Mouse (Mus musculus): ENCODE measurements at regions not wholly inside any gene's neighbourhood (a gene's known extent, or its start where the extent isn't known, plus 50 kb on each side); places are given as distances from the start of the nearest gene placed in this dataset.

DNA sequence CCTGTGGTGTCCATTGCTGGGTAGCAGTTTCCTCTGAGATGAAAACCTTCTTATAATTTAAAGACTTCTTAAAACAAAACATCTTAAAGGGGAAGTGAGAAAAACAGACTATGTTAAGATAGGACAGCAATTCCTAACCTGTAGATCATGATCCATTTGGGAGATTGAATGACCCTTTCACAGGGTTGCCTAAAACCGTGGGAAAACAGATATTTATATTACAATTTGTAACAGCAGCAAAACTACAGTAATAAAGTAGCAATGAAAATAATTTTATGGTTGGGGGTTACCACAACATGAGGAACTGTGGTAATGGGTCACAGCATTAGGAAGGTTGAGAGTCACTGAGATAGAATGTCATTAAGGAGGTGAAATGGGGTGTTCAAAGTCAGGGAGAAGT, 111.9 kb upstream of the Cpsf6 start:
- Histone ChIP-seq H3K27ac (ENCODE audit: low read depth, low read length) (no peak overlapping the region), H3K4me2 (replicated peaks; ENCODE audit: low read depth, low read length) (no peak overlapping the region), H3K27me3 (ENCODE audit: control insufficient read depth, insufficient read depth, low read length) (no peaks in the 10 kb centered on the region), H3K9ac (ENCODE audit: low read depth, low read length) (no peak overlapping the region), H3K36me3 (ENCODE audit: control insufficient read depth, insufficient read depth, low read length) (no peaks in the 10 kb centered on the region), H3K9me3 (ENCODE audit: control insufficient read depth, low read length) (no peaks in the 10 kb centered on the region), H3K4me1 (ENCODE audit: control insufficient read depth, insufficient read depth, low read length) (no peaks in the 10 kb centered on the region), H3K4me3 (ENCODE audit: low read length) (no peak overlapping the region)
- 80% methylated on average over 1 of the region's 1 CpGs for WGBS
- no peak for ATAC-seq (ENCODE audit: low FRiP score, low TSS enrichment)

DNA sequence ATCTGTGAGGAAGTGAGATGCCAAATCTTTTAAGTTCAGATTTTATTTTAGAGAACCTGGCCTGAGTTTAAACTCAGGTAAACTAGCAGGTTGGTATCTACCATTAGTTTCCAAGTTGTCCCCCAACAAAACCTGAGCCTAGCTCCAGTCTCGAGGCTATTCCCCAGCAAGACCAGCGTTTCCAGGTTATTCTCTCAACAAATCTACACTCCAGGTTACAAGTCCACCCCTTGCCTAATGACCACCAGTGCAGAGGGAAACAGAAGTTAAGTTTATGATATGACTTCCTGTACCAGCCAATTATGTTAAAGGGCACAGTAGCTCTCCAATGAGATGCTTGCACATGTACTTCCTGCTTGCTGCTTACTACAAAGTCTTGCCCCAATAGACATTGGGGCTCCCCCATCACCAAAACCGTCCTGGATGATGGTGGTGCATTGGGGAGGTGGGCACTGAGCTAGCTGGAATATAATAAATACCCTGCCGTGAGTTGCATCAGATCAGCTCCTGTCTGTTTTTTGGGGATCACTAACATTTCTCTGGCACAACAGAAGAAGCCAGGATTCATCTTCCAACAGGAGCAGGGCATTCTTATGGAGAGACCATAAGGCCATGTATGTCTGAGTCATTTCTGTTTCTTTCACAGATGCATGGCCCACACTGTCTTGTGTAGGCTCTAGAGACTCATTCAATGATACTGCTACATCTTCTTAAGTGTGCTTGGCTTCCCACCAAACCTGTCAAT, 111.2 kb upstream of the Cpsf6 start:
- WGBS = 93% methylated on average over 4 of the region's 4 CpGs
- no peaks in the 10 kb centered on the region for H3K9me3 ChIP-seq (ENCODE audit: control insufficient read depth, low read length)
- H3K27ac ChIP-seq (ENCODE audit: low read depth, low read length) = no peak overlapping the region
- ATAC-seq (ENCODE audit: low FRiP score, low TSS enrichment) = no peak
- H3K36me3 ChIP-seq (ENCODE audit: control insufficient read depth, insufficient read depth, low read length) = no peaks in the 10 kb centered on the region
- H3K4me1 ChIP-seq (ENCODE audit: control insufficient read depth, insufficient read depth, low read length) = no peaks in the 10 kb centered on the region
- no peak overlapping the region for H3K4me2 ChIP-seq (replicated peaks; ENCODE audit: low read depth, low read length)
- no peaks in the 10 kb centered on the region for H3K27me3 ChIP-seq (ENCODE audit: control insufficient read depth, insufficient read depth, low read length)
- H3K9ac ChIP-seq (ENCODE audit: low read depth, low read length) = no peak overlapping the region
- H3K4me3 ChIP-seq (ENCODE audit: low read length) = no peak overlapping the region

DNA sequence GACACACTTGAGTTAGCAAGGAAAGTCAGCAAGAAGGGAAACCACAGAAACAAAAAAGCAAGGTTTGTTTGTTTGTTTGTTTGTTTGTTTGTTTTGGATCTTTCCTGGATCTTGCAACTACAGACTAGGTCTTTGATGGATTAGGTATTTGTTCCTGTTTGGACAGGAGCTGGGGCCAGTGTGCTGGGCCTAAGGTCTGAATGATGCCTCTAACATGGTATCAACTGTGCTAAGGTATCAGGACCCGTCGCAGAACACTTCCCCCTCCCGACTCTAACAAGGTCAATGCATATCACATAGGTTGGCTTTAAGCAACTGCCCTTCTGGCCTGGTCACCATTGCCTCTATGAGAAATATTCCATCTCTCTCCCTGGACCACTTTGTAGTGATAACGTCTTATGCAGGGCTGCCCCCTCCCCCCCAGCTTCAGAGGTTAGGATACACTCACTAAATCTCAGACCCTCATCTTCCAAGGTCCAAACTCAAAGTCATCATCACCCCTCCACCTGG, 103.3 kb upstream of the Cpsf6 start:
- Histone ChIP-seq H3K27me3 (ENCODE audit: control insufficient read depth, insufficient read depth, low read length) (no peaks in the 10 kb centered on the region), H3K4me3 (ENCODE audit: low read length) (no peak overlapping the region), H3K27ac (ENCODE audit: low read depth, low read length) (no peak overlapping the region), H3K4me2 (replicated peaks; ENCODE audit: low read depth, low read length) (no peak overlapping the region), H3K9ac (ENCODE audit: low read depth, low read length) (no peak overlapping the region), H3K9me3 (ENCODE audit: control insufficient read depth, low read length) (no peaks in the 10 kb centered on the region), H3K36me3 (ENCODE audit: control insufficient read depth, insufficient read depth, low read length) (no peaks in the 10 kb centered on the region), H3K4me1 (ENCODE audit: control insufficient read depth, insufficient read depth, low read length) (no peaks in the 10 kb centered on the region)
- no peak for ATAC-seq (ENCODE audit: low FRiP score, low TSS enrichment)
- WGBS = 94% methylated on average over 4 of the region's 4 CpGs

DNA sequence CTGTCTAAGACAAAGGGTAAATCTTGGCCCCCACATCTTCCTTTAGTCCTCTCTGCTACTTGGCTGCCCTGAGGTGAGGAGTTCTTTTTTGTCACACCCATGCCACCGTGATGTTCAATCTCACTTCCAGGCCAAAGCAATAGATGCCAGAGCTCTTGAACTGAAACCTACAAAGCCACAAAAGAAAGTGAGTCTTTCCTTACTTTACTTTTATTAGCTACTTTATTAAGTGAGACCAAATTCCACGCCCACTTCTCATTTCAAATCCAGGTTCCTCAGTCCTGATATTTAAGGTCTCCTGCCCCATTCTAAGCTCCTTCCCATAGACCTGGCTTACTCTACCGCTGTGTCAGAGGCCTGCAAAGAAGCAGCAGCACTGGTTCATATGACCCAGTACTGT, 102.5 kb upstream of the Cpsf6 start:
- WGBS = 87% methylated on average over 3 of the region's 3 CpGs
- Histone ChIP-seq H3K4me3 (ENCODE audit: low read length) (no peak overlapping the region), H3K27me3 (ENCODE audit: control insufficient read depth, insufficient read depth, low read length) (no peaks in the 10 kb centered on the region), H3K9me3 (ENCODE audit: control insufficient read depth, low read length) (no peaks in the 10 kb centered on the region), H3K27ac (ENCODE audit: low read depth, low read length) (no peak overlapping the region), H3K36me3 (ENCODE audit: control insufficient read depth, insufficient read depth, low read length) (no peaks in the 10 kb centered on the region), H3K4me2 (replicated peaks; ENCODE audit: low read depth, low read length) (no peak overlapping the region), H3K9ac (ENCODE audit: low read depth, low read length) (no peak overlapping the region), H3K4me1 (ENCODE audit: control insufficient read depth, insufficient read depth, low read length) (no peaks in the 10 kb centered on the region)
- ATAC-seq (ENCODE audit: low FRiP score, low TSS enrichment) = no peak

DNA sequence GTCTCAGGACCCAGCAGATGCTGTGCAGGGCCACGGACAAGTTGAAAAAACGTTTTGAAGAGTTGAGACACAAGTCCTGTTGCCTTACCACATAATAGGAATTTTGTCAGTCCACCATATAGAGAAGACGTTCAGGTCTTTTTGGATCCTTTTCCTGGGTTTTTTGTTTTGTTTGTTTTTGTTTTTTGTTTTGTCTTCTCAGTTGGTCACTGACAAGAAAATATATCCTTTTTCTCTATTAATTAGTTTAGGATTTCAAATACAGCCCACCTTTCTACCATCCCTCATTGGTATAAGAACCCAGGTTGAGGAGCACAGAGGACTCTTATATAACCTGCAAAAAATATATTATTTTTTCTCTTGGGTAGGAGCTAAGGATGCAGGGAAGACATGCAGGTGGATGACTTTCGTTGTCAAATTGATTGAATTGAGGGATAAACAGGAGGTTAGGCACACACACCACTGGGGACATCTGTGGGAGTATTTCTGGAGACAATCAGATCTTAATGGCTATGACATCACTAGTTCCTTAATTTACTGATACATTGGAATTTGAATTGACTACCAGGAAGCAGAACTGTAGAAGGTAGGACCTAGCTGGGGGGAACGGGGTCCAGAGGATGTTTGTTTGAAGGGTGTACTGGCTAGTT, 101.7 kb upstream of the Cpsf6 start:
- H3K27ac ChIP-seq (ENCODE audit: low read depth, low read length) = no peak overlapping the region
- H3K9me3 ChIP-seq (ENCODE audit: control insufficient read depth, low read length) = no peaks in the 10 kb centered on the region
- no peak overlapping the region for H3K9ac ChIP-seq (ENCODE audit: low read depth, low read length)
- H3K4me1 ChIP-seq (ENCODE audit: control insufficient read depth, insufficient read depth, low read length) = no peaks in the 10 kb centered on the region
- H3K36me3 ChIP-seq (ENCODE audit: control insufficient read depth, insufficient read depth, low read length) = no peaks in the 10 kb centered on the region
- 83% methylated on average over 5 of the region's 5 CpGs for WGBS
- no peaks in the 10 kb centered on the region for H3K27me3 ChIP-seq (ENCODE audit: control insufficient read depth, insufficient read depth, low read length)
- ATAC-seq (ENCODE audit: low FRiP score, low TSS enrichment) = no peak
- H3K4me2 ChIP-seq (replicated peaks; ENCODE audit: low read depth, low read length) = no peak overlapping the region
- no peak overlapping the region for H3K4me3 ChIP-seq (ENCODE audit: low read length)

DNA sequence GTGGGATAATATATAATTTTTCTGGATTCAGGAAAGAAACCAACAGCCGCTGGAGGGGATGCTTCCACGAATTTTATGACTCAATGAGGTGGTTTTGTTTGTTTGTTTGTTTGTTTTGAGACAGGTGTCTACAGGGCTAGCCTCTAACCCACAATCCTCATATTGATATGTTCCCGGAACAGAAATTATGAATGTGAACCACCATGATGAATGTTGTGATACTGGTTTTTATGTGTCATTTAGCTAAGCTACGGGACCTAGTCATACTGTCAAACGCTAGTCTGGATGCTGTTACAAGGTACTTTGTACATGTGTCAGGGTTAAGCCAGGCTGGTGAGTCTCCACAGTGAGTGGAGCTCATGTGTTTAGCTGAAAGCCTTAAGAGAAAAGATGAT, 100.6 kb upstream of the Cpsf6 start:
- no peak for ATAC-seq (ENCODE audit: low FRiP score, low TSS enrichment)
- Histone ChIP-seq H3K36me3 (ENCODE audit: control insufficient read depth, insufficient read depth, low read length) (no peaks in the 10 kb centered on the region), H3K4me3 (ENCODE audit: low read length) (no peak overlapping the region), H3K27ac (ENCODE audit: low read depth, low read length) (no peak overlapping the region), H3K9me3 (ENCODE audit: control insufficient read depth, low read length) (no peaks in the 10 kb centered on the region), H3K9ac (ENCODE audit: low read depth, low read length) (no peak overlapping the region), H3K4me2 (replicated peaks; ENCODE audit: low read depth, low read length) (no peak overlapping the region), H3K27me3 (ENCODE audit: control insufficient read depth, insufficient read depth, low read length) (no peaks in the 10 kb centered on the region), H3K4me1 (ENCODE audit: control insufficient read depth, insufficient read depth, low read length) (no peaks in the 10 kb centered on the region)
- WGBS = 84% methylated on average over 5 of the region's 5 CpGs

DNA sequence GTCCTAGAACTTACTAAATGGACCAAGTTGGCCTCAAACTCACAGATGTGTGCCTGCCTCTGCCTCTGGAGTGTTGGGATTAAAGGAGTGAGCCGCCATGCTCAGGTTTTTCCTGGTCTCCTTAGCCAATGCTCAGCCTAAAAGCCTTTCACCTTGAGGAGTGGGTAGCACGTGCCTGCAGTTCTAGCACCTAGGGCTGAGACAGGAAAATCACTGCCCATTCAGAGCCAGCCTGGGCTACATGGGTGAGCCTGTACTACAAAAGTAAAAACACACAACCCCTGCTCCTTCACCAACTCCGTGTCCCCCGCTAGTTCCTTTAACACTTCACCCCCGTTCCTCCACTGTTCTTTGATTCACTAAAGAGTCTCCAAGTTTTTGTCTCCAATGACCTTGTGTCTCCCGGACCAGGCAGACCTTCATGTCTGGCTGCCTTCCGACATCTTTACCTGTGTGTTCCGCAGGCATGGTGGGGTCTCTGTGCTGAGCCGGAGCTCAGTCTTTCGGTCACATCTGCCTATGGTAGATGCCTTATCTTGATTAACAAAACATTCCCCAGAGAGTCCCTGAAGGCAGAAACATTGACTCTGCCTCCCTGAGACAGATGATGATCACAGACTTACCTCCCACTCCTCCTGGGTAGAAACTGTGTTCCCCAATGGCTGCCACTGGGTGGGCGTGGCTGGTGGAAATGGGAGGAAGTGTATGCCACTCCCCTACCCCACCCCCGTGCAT, 100.1 kb upstream of the Cpsf6 start:
- Histone ChIP-seq H3K27me3 (ENCODE audit: control insufficient read depth, insufficient read depth, low read length) (no peaks in the 10 kb centered on the region), H3K4me1 (ENCODE audit: control insufficient read depth, insufficient read depth, low read length) (no peaks in the 10 kb centered on the region), H3K4me3 (ENCODE audit: low read length) (no peak overlapping the region), H3K9ac (ENCODE audit: low read depth, low read length) (no peak overlapping the region), H3K9me3 (ENCODE audit: control insufficient read depth, low read length) (no peaks in the 10 kb centered on the region), H3K4me2 (replicated peaks; ENCODE audit: low read depth, low read length) (no peak overlapping the region), H3K27ac (ENCODE audit: low read depth, low read length) (no peak overlapping the region), H3K36me3 (ENCODE audit: control insufficient read depth, insufficient read depth, low read length) (no peaks in the 10 kb centered on the region)
- WGBS = 89% methylated on average over 12 of the region's 12 CpGs
- no peak for ATAC-seq (ENCODE audit: low FRiP score, low TSS enrichment)

DNA sequence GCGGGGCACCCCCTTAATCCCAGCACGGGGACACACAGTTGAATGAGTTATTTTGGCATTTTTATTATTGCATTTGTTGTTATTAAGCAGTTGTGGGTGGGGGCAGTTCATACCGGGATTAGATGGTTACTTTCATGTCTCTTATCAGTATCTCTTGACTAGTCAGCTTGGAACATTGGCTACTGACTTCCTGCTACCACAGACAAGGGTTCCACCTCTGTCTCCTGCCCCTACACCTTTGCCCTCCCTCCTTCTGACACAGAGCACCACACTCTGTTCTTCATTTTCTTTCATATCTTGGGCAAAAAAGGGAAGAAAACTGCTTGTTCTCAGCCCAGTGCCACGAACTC, 99.1 kb upstream of the Cpsf6 start:
- no peak overlapping the region for H3K4me2 ChIP-seq (replicated peaks; ENCODE audit: low read depth, low read length)
- no peaks in the 10 kb centered on the region for H3K27me3 ChIP-seq (ENCODE audit: control insufficient read depth, insufficient read depth, low read length)
- no peak overlapping the region for H3K4me3 ChIP-seq (ENCODE audit: low read length)
- H3K9ac ChIP-seq (ENCODE audit: low read depth, low read length) = no peak overlapping the region
- H3K4me1 ChIP-seq (ENCODE audit: control insufficient read depth, insufficient read depth, low read length) = no peaks in the 10 kb centered on the region
- WGBS = 43% methylated on average over 4 of the region's 4 CpGs
- H3K27ac ChIP-seq (ENCODE audit: low read depth, low read length) = peak overlapping the region; percentile 74; the same call in 1 of the 2 replicates
- peaks cover 4% of the 10 kb centered on the region for H3K9me3 ChIP-seq (ENCODE audit: control insufficient read depth, low read length)
- H3K36me3 ChIP-seq (ENCODE audit: control insufficient read depth, insufficient read depth, low read length) = no peaks in the 10 kb centered on the region
- peak; percentile 3; the same call in 1 of the 2 replicates for ATAC-seq (ENCODE audit: low FRiP score, low TSS enrichment)
